Mouse (Mus musculus) frontal cortex, postnatal 10 days (tissue): ENCODE results near the gene Dmgdh.

Experiments
- DNase-seq, 2 experiments: peaks; one replicate each; pipeline ENCODE4 v3.0.0; 2022; ENCODE audit warnings: low spot score in 2 of 2, mixed read lengths in 1 of 2

Gene Dmgdh

DNA sequence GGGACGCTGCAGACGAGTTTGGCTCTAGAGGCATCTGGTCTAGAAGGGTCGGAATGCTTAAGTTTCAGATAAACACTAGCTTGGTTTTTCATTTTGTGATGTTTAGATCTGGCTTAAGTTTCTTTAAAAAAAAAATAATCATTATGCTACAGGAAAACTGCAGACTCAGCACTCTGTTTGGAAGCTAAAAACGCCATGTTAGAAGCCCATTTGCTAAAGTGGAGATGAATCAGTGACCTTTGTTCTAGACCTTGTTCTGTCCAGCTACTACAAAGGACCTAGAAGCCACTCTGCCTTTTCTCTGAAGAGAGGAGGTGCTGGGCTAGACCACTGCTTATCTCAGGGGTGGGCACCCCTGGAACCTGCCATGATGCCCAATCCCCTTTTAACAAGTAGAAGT, 36.1 kb downstream of the Dmgdh start:
- no peak for DNase-seq

DNA sequence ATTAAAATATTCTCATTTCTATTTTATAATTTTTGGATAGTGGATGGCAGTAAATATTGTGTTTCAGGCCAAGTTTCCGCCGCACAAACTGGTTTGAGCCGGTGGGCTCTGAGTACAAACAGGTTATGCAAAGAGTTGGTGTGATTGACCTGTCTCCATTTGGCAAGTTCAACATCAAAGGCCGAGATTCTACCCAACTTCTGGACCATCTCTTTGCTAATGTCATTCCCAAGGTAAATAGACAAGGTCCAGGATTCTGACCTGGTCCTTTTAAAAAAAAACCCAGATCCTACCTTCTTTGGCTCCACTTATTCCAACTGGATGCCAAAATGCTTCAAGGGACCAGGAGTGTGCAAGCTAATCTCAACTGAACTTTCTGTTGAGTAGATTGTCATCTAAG, 37.0 kb downstream of the Dmgdh start:
- no peak for DNase-seq

GRCm38 (mm10) chr13:93712362-93712761, 38.1 kb downstream of the Dmgdh start:
- no peak for DNase-seq

- no peak for DNase-seq
These were observed 39.6 kb downstream of the Dmgdh start for GRCm38 (mm10) chr13:93713826-93714225.

- DNase-seq = no peak
These were observed 42.9 kb downstream of the Dmgdh start for GRCm38 (mm10) chr13:93717113-93717512.

- peak in 1 of 2 experiments; percentile 57 for DNase-seq
These were observed 44.7 kb downstream of the Dmgdh start for GRCm38 (mm10) chr13:93718948-93719347.

- DNase-seq = no peak
These were observed 47.7 kb downstream of the Dmgdh start for GRCm38 (mm10) chr13:93721916-93722315.

GRCm38 (mm10) chr13:93723455-93723854, 49.2 kb downstream of the Dmgdh start:
- no peak for DNase-seq

- DNase-seq = no peak
These were observed 50.0 kb downstream of the Dmgdh start for GRCm38 (mm10) chr13:93724206-93724605.

DNA sequence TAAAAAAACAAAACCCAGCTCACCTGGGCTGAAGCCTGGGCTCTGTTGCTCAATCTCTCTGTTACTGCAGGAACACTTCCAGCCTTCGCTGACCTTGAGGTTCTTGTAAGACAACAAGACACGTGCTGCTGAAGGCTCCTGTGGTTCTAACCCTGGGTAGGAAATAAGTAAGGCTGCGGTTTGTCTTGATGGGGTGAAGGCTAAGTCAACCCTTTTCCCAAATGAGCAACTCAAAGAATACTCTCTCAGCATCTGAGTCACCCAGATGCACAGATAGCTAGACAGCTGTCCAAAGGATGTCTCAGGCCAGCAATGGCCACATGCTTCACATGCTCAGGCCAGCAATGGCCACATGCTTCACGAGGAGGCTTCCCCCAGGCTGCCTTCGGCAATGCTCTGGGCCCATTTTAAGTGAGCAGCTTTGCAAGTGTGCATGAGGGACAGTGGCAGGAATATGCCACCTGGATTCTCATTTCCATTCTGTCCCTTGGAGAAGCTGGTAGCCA, 61.0 kb downstream of the Dmgdh start:
- no peak for DNase-seq

DNA sequence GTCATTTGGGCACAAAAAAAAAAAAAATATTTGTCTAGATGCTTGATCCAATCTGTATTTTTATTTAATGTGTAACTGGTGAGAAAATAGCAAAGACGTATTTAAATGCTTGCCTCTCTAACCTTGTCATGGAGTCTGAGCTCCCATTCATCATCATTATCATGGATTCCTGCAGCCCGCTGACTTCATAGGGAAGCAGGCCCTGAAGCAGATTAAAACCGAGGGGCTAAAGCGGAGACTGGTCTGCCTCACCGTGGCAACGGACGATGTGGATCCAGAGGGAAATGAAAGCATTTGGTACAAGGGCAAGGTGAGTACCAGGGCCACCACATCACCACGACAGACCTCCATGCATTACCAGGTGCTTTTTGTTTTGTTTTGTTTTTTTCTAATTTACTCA, 69.9 kb downstream of the Dmgdh start:
- no peak for DNase-seq

DNA sequence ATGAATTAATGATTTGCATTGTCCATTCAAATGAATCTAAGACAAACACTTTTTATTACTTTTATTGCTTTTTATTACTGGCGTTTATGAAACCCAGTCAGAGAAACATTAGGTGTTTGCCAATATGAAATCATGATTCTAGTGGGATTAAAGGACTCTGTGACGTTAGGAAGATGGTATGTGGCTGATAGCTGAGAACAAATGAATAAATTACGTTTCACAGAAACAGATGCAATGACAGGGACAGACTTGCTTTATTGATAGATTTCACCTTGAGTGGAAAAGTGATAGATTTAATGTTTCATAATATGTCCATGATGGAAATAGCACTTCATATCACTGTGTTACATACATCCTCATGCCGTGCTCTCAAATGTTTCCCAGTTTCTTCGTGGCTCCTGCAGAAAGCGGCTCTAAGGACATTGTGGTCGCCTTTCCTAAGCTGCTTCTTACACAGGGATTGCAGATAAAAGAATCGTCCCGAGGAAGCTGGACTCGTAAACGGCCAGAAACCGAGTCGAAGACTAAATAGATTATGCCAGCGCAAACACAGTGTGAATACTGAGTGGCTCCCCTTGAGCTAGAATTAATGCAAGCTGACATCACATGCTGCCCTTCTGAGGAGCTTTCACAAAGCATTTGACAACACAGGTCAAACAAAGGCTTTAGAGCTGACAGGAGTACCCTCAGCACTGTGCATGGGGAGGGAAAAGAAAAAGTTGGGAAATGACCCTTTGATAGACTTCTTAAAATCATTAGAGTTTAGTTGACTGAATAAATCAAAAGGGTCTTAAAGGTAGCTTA, 78.6 kb downstream of the Dmgdh start:
- no peak for DNase-seq

GRCm38 (mm10) chr13:93755084-93755483, 80.9 kb downstream of the Dmgdh start:
- DNase-seq = no peak

DNA sequence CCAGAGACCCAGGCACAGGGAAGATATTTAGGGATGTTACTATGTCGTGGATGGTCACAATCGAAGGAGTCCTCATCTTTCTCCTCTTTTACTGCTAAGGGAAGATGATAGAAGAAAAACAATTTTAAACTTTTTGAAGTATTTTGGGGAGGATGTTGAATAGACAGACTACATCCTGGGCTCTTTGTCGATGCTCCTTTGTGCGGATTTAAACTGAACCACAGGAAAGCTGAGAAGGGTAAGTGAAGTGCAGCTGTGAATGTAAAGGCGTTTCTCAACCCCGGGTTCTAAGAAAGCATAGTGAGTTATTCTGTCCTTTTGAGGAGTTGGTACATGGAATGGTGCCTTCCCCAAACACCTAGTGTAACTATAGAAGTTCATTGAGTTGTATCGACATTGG, 82.4 kb downstream of the Dmgdh start:
- no peak for DNase-seq

DNA sequence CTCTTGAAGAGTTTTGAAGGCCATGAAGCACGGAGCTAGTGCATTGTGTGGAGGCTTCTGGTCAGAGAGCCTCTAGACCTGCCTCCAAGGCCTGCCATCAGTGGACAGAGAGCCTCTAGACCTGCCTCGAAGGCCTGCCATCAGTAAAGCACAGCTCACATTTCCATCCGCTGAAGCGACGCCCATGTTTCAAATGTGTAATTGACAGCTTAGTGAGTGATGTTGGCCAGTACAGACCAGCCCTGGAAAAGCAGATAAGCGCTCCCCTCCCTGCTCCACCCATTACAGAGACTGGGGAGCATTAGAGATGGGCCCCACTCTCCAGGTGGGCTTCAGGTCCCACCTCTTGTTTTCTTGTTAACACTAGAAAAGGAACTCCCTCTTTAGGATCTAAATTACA, 83.3 kb downstream of the Dmgdh start:
- DNase-seq = no peak

- no peak for DNase-seq
These were observed 84.1 kb downstream of the Dmgdh start for GRCm38 (mm10) chr13:93758149-93758898.

- DNase-seq = no peak
These were observed 87.6 kb downstream of the Dmgdh start for GRCm38 (mm10) chr13:93761831-93762230.

GRCm38 (mm10) chr13:93762879-93763278, 88.6 kb downstream of the Dmgdh start:
- no peak for DNase-seq

DNA sequence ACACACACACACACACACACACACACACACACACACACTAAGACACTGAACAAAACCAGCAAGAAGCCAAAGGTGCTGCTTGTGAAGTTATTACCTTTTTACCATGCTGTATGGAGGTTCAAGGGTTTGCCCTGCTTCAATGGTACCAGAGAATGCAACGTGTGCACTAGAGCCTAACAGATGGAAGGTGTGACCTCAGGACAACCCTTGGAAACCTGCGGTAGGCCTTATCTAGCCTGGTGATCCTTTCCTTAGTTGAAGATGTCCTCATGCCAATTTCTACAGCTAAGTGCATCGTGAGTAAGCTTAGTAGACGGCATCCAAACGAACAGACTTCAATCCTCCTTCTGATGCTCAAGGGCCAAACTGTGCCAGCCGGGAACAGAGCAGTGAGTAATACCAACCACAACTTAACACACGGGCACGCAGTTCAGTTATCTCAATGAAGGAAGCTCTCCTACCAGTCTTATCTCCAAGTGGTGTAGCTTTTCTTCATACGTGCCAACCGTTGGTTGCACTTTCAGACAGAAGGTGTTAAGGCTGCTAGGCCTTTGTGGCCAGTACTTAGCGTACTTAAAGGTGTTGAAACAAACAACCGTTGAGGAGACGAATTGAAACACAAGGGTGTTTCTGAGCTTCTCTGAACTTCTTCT, 90.2 kb downstream of the Dmgdh start:
- DNase-seq = no peak

GRCm38 (mm10) chr13:93771031-93771587, 96.9 kb downstream of the Dmgdh start:
- DNase-seq = no peak

DNA sequence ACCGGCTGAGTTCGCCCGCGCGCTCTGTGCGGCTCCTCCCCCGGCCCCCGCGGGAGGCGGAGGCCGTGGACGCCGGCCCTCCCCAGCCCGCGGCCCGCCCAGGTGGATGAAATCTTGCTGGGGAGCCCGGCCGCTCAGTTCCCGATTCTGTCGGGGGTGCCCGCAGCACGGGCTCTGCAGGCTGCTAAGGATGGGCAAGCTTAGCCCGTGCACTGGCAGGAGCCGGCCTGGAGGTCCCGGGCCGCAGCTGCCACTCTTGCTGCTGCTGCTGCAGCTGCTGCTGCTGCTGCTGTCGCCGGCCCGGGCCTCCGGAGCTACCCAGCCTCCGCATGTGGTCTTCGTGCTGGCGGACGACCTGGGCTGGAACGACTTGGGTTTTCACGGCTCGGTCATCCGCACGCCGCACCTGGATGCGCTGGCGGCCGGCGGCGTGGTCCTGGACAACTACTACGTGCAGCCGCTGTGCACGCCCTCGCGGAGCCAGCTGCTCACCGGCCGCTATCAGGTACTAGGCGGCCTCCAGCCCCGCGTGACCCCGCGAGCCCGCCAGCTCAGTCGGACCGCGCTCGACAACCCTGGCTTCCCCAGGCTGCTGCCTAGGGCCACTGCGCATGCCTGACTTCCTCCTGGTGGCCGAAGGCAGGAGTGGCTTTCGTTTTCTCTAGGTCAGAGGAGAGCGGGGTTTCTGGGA, 97.5 kb downstream of the Dmgdh start, which contains the start of gene Arsb:
Gene Arsb, plus strand, starts transcription at position 43 of the 691 bp plus-strand sequence.
- DNase-seq = peak; percentile 63 to 75
